Mouse (Mus musculus) erythroblast, adult 5-6 weeks (primary cell): Measurements from ENCODE around the gene Kbtbd6. TPM values are rescaled to one million over a fixed set of nuclear protein-coding genes. Genes with fewer than 3 reads are reported as not detected.
"Not testable (repeated sequence)": the region's sequence is repeated elsewhere in the genome, so short reads cannot be mapped to it uniquely, and the experiment has no call there.

Source experiments
- ATAC-seq: replicated peaks from 2 replicates; pipeline ENCODE4 v1.8.0; 2016; ENCODE audit warnings: moderate number of reproducible peaks, mild to moderate bottlenecking, moderate TSS enrichment, inconsistent platforms; ENCODE audit not compliant: poor library complexity, low FRiP score, severe bottlenecking
- total RNA-seq, 2 experiments: library from RNA; stranded (forward) in 1 of 2; stranded (reverse) in 1 of 2; fragments of 150-400 nt in 1 of 2; fragments of 200-764, 138-1000 nt in 1 of 2; gene quantifications; 2 replicates each; pipeline versions ENCODE4 v1.2.3 to v1.2.4; 2015 to 2017; ENCODE audit warnings: low replicate concordance in 2 of 2

Gene Kbtbd6
- 0.96 and 2.1 TPM in 2 replicates for total RNA-seq (2015; ENCODE audit: low replicate concordance)
- 2.6 and 3.6 TPM in 2 replicates for total RNA-seq (2017; ENCODE audit: low replicate concordance)

GRCm38 (mm10) chr14:79451681-79452590 is at the start of gene Kbtbd6:
Gene Kbtbd6 (plus strand): TSS chr14:79451835.
- ATAC-seq: peak; percentile 96

- no peak for ATAC-seq
Measured at GRCm38 (mm10) chr14:79407641-79408040, 44.0 kb upstream of the Kbtbd6 start.

GRCm38 (mm10) chr14:79409278-79409830 is 42.3 kb upstream of the Kbtbd6 start:
- ATAC-seq: no peak

DNA sequence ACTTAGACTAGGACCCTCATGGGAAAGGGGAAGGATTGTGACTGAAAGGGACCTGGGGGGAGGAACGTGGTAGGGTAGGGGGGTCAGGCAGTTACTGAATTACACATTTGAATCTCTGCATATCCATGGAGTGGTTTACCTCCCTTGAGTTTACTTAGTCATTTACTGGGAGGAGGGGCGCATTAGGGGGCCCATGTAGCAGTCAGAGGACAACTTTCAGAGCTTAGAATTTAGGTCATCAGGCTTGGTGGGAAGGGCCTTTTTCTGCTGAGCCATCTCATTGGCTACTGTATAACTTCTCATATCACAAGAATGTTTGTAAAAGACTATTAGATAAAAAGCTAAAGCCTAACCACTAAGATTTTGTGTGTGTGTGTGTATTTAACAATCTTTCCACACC is 41.0 kb upstream of the Kbtbd6 start:
- no peak for ATAC-seq

DNA sequence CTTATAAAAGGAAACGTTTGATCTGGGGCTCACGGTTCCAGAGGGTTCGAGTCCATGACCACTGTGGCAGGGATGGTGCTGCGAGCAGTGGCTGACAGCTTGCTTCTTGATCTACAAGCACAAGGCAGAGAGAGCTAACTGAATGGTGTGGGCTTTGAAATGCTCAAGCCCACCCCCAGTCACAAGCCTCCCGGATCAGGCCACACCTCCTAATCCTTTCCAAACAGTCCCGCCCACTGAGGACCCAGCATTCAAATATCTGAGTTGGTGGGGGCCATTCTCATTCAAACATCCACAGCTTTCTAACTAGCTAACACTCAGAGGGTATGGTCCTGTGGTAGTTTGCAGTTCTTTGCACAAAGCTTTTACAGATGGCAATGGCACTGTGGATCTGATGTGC is 38.5 kb upstream of the Kbtbd6 start:
- ATAC-seq: no peak

DNA sequence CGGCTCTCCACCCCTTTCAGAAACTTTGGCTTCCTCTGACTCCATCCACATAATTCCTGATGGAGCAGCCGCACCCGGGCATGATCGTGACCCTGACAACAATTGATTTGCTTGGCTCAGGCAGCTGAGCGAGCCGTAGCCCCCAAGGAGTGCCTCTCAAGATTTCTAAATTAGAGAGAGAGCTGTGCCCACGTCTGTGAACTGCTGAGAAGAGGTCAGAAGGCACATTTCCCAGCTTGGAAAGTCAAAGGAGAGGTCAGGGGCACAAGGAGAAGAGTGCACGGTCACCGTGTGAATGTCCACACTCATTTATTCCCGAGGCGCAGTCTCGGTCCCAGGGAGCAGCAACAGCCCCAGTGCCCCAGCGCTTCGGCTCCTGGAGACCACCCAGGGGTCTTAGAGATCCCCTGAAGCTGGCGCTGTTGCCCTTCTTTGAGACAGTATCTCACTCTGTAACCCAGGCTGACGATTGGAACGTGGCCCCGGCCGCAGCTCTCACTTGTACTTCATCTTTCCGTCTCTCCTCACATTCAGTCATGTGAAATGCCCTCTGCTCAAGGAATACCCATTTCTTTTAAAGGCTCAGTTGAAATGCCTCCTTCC is 31.5 kb upstream of the Kbtbd6 start:
- ATAC-seq: peak; percentile 28; the same call in 1 of the 2 replicates

- ATAC-seq: peak; percentile 97
Measured at GRCm38 (mm10) chr14:79425979-79426729, 25.5 kb upstream of the Kbtbd6 start, which contains the start of gene Kbtbd7. Gene Kbtbd7 (plus strand): TSS chr14:79426511.

- peak; percentile 22 for ATAC-seq
Measured at GRCm38 (mm10) chr14:79426730-79427365, 24.8 kb upstream of the Kbtbd6 start.

- ATAC-seq: no peak
Measured at GRCm38 (mm10) chr14:79434068-79434467, 17.6 kb upstream of the Kbtbd6 start.

DNA sequence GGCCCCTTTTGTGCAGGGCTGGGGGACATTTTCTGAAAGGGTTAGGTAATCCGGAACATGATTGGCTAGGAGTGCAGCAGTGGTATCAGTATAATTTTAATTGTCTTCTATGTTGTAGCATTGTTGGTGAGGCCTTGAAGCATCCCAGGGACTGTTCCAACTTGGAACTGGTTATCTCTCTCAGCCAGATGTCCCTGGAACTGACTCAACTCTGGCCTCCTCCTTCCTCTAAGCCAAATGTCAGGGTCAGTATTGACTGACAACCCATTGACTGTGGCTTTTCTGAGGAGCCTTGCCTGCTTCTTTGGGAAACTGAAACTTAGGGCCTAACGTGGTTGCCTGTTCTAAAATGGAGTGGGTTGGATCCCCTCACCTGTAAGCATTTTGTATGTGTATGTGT is 11.0 kb upstream of the Kbtbd6 start:
- peak; percentile 90 for ATAC-seq

- no peak for ATAC-seq
Measured at GRCm38 (mm10) chr14:79441441-79441840, 10.2 kb upstream of the Kbtbd6 start.

GRCm38 (mm10) chr14:79444601-79445000 is 7.0 kb upstream of the Kbtbd6 start:
- no peak for ATAC-seq

DNA sequence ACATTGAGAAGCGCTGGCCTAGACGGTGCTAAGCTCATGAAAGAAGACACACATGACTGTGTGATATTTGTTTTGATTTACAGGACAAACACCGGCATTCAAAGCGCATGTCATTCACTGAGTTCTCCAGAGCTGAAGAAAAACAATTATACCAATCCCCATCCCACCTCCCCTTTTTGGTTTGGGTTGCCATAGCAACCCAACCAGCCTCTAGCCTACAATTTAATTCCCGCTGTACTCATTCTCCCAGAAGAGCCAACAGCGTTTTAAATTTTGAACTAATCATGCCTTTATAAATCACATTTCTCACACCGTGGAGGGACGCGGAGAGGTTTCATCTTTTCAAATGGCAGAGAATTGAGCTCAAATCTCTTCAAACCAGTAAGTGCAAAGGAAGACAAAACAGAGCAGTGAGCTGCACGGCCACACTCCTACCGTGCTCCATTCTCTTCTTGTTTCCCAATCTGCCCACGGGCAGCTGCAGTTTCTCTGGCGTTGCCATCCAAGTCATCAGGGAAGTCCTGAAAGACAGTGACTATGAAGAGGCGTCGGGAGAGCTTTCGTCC is 6.5 kb upstream of the Kbtbd6 start:
- no peak for ATAC-seq

- ATAC-seq: not testable (repeated sequence)
Measured at GRCm38 (mm10) chr14:79452591-79452934, 928 bp downstream of the Kbtbd6 start.

- no peak for ATAC-seq
Measured at GRCm38 (mm10) chr14:79460401-79460800, 8.8 kb downstream of the Kbtbd6 start.

DNA sequence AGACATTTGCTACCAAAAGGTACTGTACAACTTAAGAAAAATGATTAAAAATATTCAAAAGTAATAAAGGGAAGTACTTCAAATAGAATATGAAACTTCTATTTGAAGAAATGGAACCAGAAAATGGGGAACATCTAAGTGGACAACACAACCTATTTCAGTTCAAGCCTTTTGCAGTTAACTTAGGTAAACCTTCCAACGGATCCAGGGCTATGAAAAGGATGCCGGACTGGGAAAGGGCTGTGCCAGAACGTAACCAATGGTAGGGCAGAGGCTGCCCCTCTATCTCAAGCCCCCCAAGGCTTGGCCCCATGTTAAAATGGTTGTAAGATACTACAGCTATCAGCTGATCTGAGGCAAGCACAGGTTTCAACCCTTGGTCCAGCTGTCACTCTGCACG is 9.4 kb downstream of the Kbtbd6 start:
- no peak for ATAC-seq

GRCm38 (mm10) chr14:79465623-79466022 is 14.0 kb downstream of the Kbtbd6 start:
- no peak for ATAC-seq

DNA sequence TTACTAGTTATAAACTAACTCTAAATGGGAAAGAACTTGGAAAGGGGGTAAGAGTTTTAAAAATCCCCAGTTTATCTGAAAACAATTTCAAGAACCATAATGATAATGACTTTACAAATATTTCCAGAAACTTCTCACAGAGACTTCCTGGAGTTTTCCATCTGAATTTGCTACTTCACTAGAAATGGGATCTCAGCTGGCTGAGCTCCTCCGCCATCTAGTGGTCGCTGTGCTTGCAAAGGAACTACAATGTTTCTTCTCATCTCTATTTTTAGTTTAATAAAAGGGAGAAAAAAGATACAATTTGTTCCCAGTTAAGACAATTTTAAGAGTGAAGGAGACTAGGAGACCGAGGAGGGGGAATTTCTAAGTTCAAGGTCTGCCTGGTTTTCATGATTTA is 16.0 kb downstream of the Kbtbd6 start:
- ATAC-seq: peak; percentile 73

DNA sequence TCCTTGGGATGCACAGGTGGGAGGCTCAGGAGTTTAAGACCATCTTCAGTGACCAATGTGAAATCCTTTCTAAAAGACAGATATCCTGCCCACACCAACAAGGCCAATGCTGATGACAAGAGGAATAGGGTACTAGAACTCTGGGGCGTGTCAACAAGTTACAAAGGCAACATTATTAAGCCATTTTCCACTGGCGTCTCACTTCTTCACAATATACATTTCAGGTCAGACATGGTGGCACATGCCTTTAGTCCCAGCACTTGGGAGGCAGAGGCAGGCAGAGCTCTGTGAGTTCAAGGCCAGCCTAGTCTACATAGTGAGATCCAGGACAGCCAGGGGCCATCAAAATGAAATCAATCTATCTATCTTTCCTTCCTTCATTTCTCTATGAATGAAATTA is 21.7 kb downstream of the Kbtbd6 start:
- no peak for ATAC-seq
